21 mouse cellular contexts compared by ENCODE assay signal in the genomic region with DNA sequence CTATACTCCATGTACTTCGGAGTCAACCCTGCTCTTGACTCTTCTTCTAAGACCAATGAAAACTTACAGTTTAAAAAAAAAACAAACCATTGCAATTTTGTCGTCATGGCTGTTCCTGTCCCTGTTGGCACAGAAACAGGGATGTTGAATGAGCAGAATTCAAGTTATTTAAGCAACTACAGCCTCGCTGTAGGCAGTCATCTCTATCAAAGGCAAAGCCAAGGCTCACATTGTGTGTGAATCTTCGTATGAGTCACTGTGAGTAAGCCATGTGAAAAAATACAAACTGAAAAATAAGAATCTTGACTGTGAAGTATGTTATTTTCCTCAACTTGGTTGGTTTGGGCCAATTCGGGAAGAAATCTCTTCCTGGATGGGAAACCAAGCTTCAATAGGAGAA.
A peak's percentile ranks its signal among the peaks of the same experiment; 100 is the strongest.
DNase-seq lines count a peak whose midpoint lies in the region; ATAC-seq and TF ChIP-seq lines count a peak whose summit lies in the region.
"Had no signal": no experiment of that assay in that cellular context is flagged by ENCODE, and none has a peak within 500 bp of the region (broad histone marks: within the 10 kb centered on the region; RNA-seq: fewer than 3 reads in every experiment).

No protein-coding gene starts in this region.

- in situ Hi-C loops in Patski (cut with MboI; ENCODE audit: low pct_unique_long_range_greater_than_20kb): no loop called here

- no peak for TF ChIP-seq CTCF in Patski (IDR thresholded peaks at IDR 0.05)
- no peak for TF ChIP-seq CTCF in lung, adult 2 months (IDR thresholded peaks at IDR 0.05; ENCODE audit: insufficient read depth, low read length)

- H3K4me2 ChIP-seq in neural tube, embryonic 15.5 days: no peak overlapping the region
- H3K4me2 ChIP-seq: forebrain, embryonic 13.5 days; hindbrain, embryonic 12.5 days had no signal

- H3K9ac ChIP-seq in neural tube, embryonic 15.5 days (replicated peaks): no peak overlapping the region
- H3K9ac ChIP-seq: forebrain, embryonic 13.5 days; forebrain, postnatal 0 days; hindbrain, embryonic 12.5 days had no signal

- H3K4me1 ChIP-seq in neural tube, embryonic 15.5 days: no peaks in the 10 kb centered on the region
- H3K4me1 ChIP-seq in lung, adult 2 months (ENCODE audit: control insufficient read depth, insufficient read depth, low read length): no peaks in the 10 kb centered on the region
- H3K4me1 ChIP-seq: embryonic facial prominence, embryonic 10.5 days; forebrain, embryonic 13.5 days; hindbrain, embryonic 12.5 days had no signal

- no peak overlapping the region for H3K4me3 ChIP-seq in neural tube, embryonic 15.5 days (replicated peaks)
- no peak overlapping the region for H3K4me3 ChIP-seq in lung, adult 2 months (replicated peaks; ENCODE audit: extremely low read depth, low read depth, low read length)
- H3K4me3 ChIP-seq: embryonic facial prominence, embryonic 10.5 days; forebrain, embryonic 13.5 days; gastrocnemius, adult 2 months; hindbrain, embryonic 12.5 days had no signal

- no peak for TF ChIP-seq POLR2A in lung, adult 2 months (IDR thresholded peaks at IDR 0.05; ENCODE audit: borderline replicate concordance, extremely low read depth, low read depth, low read length)

- H3K9me3 ChIP-seq in neural tube, embryonic 15.5 days (replicated peaks): no peaks in the 10 kb centered on the region
- H3K9me3 ChIP-seq: embryonic facial prominence, embryonic 10.5 days; forebrain, embryonic 13.5 days; hindbrain, embryonic 12.5 days had no signal

- WGBS in neural tube, embryonic 15.5 days: 89% methylated on average over 5 of the region's 5 CpGs
- WGBS in lung, adult 2 months: 69% methylated on average over 5 of the region's 5 CpGs

- H3K36me3 ChIP-seq in neural tube, embryonic 15.5 days: no peaks in the 10 kb centered on the region
- H3K36me3 ChIP-seq: embryonic facial prominence, embryonic 10.5 days; hindbrain, embryonic 12.5 days had no signal

- POLR2A ChIA-PET in Patski (lab: Charles Lee): no interaction called here

- peak; percentile 7 to 48 for DNase-seq in frontal cortex, adult 2 months (ENCODE audit: extremely low spot score in 1 of 2, low spot score in 1 of 2)
- no peak for DNase-seq in frontal cortex, postnatal 25 days (ENCODE audit: low spot score in 2 of 2)
- DNase-seq in right cerebral cortex, postnatal 25 days: peak; percentile 7
- no peak for DNase-seq in right cerebral cortex, postnatal 10 days (ENCODE audit: low spot score in 2 of 2)
- DNase-seq in Patski (ENCODE audit: low read depth, low spot score): peak; percentile 43
- no peak for DNase-seq in lung, adult 2 months
- DNase-seq: adrenal gland, adult 2 months; adrenal gland, postnatal 25 days; cerebellum, adult 2 months; cerebellum, postnatal 10 days; forebrain, postnatal 0 days; gastrocnemius, adult 2 months; gastrocnemius, postnatal 25 days; heart, postnatal 10 days; heart, postnatal 4 days had no signal

- no peak for ATAC-seq in Patski
- no peak for ATAC-seq in neural tube, embryonic 15.5 days (ENCODE audit: low FRiP score)
- ATAC-seq: forebrain, embryonic 13.5 days; forebrain, postnatal 0 days; hindbrain, embryonic 16.5 days; inflammation-experienced regulatory T-cells, adult 6 months had no signal

- peaks cover 6% of the 10 kb centered on the region for H3K27me3 ChIP-seq in Patski
- no peaks in the 10 kb centered on the region for H3K27me3 ChIP-seq in neural tube, embryonic 15.5 days (replicated peaks)
- H3K27me3 ChIP-seq: forebrain, embryonic 13.5 days; hindbrain, embryonic 12.5 days had no signal

- no peak overlapping the region for H3K27ac ChIP-seq in neural tube, embryonic 15.5 days (replicated peaks)
- H3K27ac ChIP-seq: embryonic facial prominence, embryonic 10.5 days; forebrain, embryonic 13.5 days; gastrocnemius, adult 2 months; hindbrain, embryonic 12.5 days had no signal

- CTCF ChIA-PET in Patski (lab: Charles Lee): no interaction called here

Comparison
In these comparisons a context has a peak if more than half of its experiments do, and no peak if none do; other contexts are left out.
1. DNase-seq: peak in frontal cortex, adult 2 months (2 of 2), right cerebral cortex, postnatal 25 days (single experiment) and Patski (single experiment); none in frontal cortex, postnatal 25 days (0 of 2), right cerebral cortex, postnatal 10 days (0 of 2) and lung, adult 2 months (single experiment).